Mouse (Mus musculus) intestine, embryonic 14.5 days (tissue): ENCODE measurements at regions not wholly inside any gene's neighbourhood (a gene's known extent, or its start where the extent isn't known, plus 50 kb on each side); places are given as distances from the start of the nearest gene placed in this dataset.

Experiments
- ATAC-seq: fragments of 200-750 bp; cut with Nextera tagmentation; replicated peaks from 2 replicates; pipeline ENCODE4 v1.8.0; 2017; ENCODE audit warnings: low read depth, moderate number of reproducible peaks, moderate TSS enrichment, moderate library complexity; ENCODE audit not compliant: low FRiP score, low TSS enrichment
- DNase-seq: peaks from one replicate; pipeline ENCODE4 v3.0.0-alpha.2; 2018; ENCODE audit warnings: low spot score
- H3K27ac ChIP-seq: fragments of 300-500 bp; sonication (generic); 2 replicates; pipeline ENCODE4 v1.5.1; 2014; ENCODE audit warnings: low read depth, mild to moderate bottlenecking, control low read depth
- H3K27me3 ChIP-seq: fragments of 300-500 bp; sonication (generic); replicated peaks from 2 replicates; pipeline ENCODE4 v1.6.1; 2014; ENCODE audit warnings: low read length, control low read depth; ENCODE audit not compliant: control insufficient read depth, insufficient read depth
- H3K36me3 ChIP-seq: fragments of 300-500 bp; sonication (generic); 2 replicates; pipeline ENCODE4 v1.6.1; 2014; ENCODE audit warnings: low read length, control low read depth; ENCODE audit not compliant: control insufficient read depth, insufficient read depth
- H3K4me1 ChIP-seq: fragments of 300-500 bp; sonication (generic); replicated peaks from 2 replicates; pipeline ENCODE4 v1.6.1; 2014; ENCODE audit warnings: low read length, control low read depth, mixed read lengths; ENCODE audit not compliant: control insufficient read depth, insufficient read depth
- H3K4me2 ChIP-seq: fragments of 300-500 bp; sonication (generic); 2 replicates; pipeline ENCODE4 v1.6.1; 2014; ENCODE audit warnings: low read length
- H3K4me3 ChIP-seq: fragments of 300-500 bp; sonication (generic); 2 replicates; pipeline ENCODE4 v1.5.1; 2014; ENCODE audit warnings: low read depth, low read length, control low read depth, mixed read lengths
- H3K9ac ChIP-seq: fragments of 300-500 bp; sonication (generic); 2 replicates; pipeline ENCODE4 v1.6.1; 2014; ENCODE audit warnings: mild to moderate bottlenecking, low read length
- H3K9me3 ChIP-seq: fragments of 300-500 bp; sonication (generic); 2 replicates; pipeline ENCODE4 v1.6.1; 2016; ENCODE audit warnings: low read length, control low read depth; ENCODE audit not compliant: control insufficient read depth
- WGBS: fragments of 180-500 bp; shearing (Covaris S2); extraction: QIAGEN DNeasy Blood & Tissue Kit; methylation state at CpG from one replicate; pipeline ENCODE4 v1.1.7; 2014; 5-methylcytosine and 5-hydroxymethylcytosine counted together

DNA sequence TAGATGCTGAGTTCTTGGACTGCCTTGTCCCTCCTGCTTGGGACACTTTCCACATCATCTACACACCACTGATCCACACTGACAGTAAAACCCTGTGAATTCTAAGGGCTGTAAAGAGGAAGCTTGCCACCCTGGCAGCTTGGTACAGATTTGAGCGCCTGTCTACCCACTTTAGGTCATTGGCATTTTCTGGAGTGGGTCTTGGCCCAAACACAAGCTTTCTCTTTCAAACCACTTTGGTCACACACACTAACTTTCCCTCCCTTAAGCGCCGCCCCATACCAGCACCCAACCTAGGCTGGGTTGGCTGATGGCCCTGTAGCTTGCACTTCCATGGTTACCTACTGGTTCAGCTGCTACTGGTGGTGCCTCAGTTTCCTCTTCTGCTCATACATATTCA, 55.6 kb upstream of the Fam180a start:
- H3K36me3 ChIP-seq: no peaks in the 10 kb centered on the region
- 83% methylated on average over 3 of the region's 3 CpGs for WGBS
- ATAC-seq (no peak), DNase-seq (no peak)
- H3K9me3 ChIP-seq: no peaks in the 10 kb centered on the region
- no peak overlapping the region for H3K4me3 ChIP-seq
- H3K4me1 ChIP-seq: peaks cover 4% of the 10 kb centered on the region; the same call in 1 of the 2 replicates
- no peak overlapping the region for H3K4me2 ChIP-seq
- no peak overlapping the region for H3K27ac ChIP-seq
- no peaks in the 10 kb centered on the region for H3K27me3 ChIP-seq
- no peak overlapping the region for H3K9ac ChIP-seq

DNA sequence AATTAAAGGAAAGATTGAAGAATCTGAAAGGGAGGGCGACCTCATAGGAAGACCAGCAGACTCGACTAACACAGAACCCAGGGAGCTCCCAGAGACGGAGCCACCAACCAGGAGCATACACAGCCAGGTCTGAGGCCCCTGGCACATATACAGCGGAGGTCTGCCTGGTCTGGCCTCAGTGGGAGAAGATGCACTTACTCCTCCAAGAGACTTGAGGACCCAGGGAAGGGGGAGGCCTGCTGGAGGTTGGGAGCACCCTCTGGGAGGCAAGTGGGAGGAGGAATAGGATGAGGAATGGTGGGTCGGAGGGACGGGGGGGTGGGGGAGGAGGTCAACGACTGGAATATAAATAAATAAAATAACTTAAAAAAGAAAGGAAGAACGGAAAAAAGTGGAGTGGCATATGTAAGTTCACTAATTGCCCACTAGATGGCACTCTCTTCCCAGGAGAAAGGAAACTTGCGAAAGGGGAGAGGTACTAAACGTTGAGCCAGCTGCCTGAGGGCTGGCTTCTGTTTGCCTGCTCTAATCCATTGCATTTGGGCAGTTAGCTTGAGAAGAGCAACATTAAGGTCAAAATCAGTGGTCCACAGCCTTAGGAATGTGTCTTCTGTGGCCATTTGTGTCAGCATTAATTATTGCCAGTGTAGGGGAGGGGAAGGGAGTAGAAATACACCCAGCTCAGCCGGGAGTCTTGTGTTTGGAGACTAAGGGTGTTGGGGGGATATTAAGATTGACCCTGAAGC, 55.0 kb upstream of the Fam180a start:
- ATAC-seq: peak; percentile 65
- H3K9ac ChIP-seq: peak overlapping the region; percentile 20; the same call in 1 of the 2 replicates

DNA sequence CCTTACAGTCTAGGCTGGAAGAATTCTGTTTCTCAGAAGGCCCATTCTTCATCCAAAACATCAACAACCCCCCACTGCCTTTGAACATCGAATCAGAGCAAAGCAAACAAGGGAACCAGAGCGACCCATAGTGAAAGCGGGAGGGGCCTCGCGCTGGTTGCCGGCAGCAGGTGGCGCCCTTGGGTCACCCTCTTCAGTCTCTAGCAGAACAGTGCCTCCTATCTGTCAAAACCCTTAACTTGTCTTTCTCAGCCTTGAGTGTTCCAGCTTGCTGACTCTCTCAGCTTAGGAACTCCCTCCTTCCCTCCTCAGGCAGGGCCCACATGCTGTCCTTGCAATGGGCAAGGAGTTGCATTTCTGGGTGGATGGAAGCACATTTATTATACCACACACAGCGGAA, 53.9 kb upstream of the Fam180a start:
- Histone ChIP-seq H3K27ac (no peak overlapping the region), H3K4me2 (no peak overlapping the region; the same call in 1 of the 2 replicates), H3K36me3 (no peaks in the 10 kb centered on the region), H3K27me3 (no peaks in the 10 kb centered on the region), H3K4me1 (peaks cover 4% of the 10 kb centered on the region; the same call in 1 of the 2 replicates), H3K9ac (no peak overlapping the region), H3K4me3 (no peak overlapping the region), H3K9me3 (no peaks in the 10 kb centered on the region)
- ATAC-seq (peak; percentile 45; the same call in 1 of the 2 replicates), DNase-seq (peak; percentile 84)
- WGBS: 17% methylated on average over 8 of the region's 8 CpGs

More for the DNA sequence above, 55.0 kb upstream of the Fam180a start:
- peak; percentile 66 for DNase-seq
- H3K9me3 ChIP-seq: no peaks in the 10 kb centered on the region
- no peak overlapping the region for H3K27ac ChIP-seq
- H3K4me1 ChIP-seq: peaks cover 4% of the 10 kb centered on the region; the same call in 1 of the 2 replicates
- peak overlapping the region; percentile 45 for H3K4me2 ChIP-seq
- no peaks in the 10 kb centered on the region for H3K36me3 ChIP-seq
- WGBS: 16% methylated on average over 11 of the region's 11 CpGs
- H3K4me3 ChIP-seq: peak overlapping the region; percentile 17; the same call in 1 of the 2 replicates
- H3K27me3 ChIP-seq: no peaks in the 10 kb centered on the region

DNA sequence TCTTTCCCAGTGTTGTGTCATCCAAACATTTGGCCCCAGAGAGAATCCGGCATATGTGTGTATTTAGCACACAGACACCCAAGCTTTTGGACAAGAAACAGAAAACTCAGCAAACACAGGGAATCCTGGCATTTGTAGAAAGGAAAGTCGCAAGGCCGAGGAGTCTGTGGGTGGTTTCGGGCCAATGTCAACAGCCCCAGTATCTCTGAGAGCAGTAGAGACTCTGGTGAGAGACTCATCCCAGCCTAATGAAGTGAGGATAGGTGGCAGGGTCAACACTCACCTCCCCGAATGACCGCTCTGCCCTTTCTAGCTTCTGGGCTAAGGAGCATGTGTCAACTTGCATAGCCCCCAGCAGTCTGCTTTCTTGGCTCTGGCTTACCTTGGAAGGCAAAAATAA, 52.9 kb upstream of the Fam180a start:
- Histone ChIP-seq H3K27ac (no peak overlapping the region), H3K4me2 (no peak overlapping the region), H3K4me3 (no peak overlapping the region), H3K36me3 (no peaks in the 10 kb centered on the region), H3K9ac (no peak overlapping the region), H3K27me3 (no peaks in the 10 kb centered on the region), H3K4me1 (peaks cover 4% of the 10 kb centered on the region; the same call in 1 of the 2 replicates), H3K9me3 (no peaks in the 10 kb centered on the region)
- ATAC-seq (no peak), DNase-seq (no peak)
- WGBS: 90% methylated on average over 6 of the region's 6 CpGs

DNA sequence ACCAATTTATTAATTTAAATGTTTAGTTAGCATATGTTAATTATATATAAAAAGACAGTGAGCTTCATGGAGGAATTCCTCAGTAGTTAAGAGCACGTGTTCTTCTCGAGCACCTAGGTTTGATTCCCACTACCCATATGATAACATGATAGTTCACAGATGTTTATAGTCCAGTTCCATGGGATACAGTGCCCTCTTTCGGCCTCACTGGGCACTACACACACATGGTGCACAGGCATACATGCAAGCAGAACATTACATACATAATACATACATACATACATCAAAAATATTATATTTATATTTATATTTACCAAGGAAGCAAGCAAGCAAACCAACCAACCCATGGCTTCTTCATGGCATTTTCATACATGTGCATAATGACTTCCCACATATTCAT, 51.6 kb upstream of the Fam180a start:
- Histone ChIP-seq H3K4me1 (peaks cover 4% of the 10 kb centered on the region; the same call in 1 of the 2 replicates), H3K27ac (no peak overlapping the region), H3K9ac (no peak overlapping the region), H3K36me3 (no peaks in the 10 kb centered on the region), H3K9me3 (no peaks in the 10 kb centered on the region), H3K27me3 (no peaks in the 10 kb centered on the region), H3K4me2 (no peak overlapping the region), H3K4me3 (no peak overlapping the region)
- ATAC-seq: no peak
- WGBS: 95% methylated on average over 3 of the region's 3 CpGs
- DNase-seq: no peak

DNA sequence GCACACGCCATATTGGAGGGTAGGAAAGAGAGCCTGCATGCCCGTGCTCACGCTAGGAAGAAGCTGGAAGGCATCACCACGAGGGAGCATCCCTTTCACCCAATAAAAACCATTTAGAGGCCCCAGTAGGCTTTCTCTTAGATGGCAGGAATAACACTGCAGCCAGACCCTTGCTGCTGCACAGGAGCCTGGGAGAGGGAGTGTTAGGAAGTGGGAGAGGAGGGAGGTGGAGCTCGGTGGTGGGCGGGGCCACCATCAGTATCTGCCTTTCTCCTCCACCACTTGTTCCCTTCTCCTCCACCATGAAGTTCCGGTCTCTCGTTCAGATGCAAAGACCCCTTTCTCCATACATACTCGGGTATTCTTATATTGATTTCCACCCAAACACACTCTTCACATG, 50.6 kb upstream of the Fam180a start:
- Histone ChIP-seq H3K4me1 (peaks cover 4% of the 10 kb centered on the region; the same call in 1 of the 2 replicates), H3K4me3 (no peak overlapping the region), H3K36me3 (no peaks in the 10 kb centered on the region), H3K27me3 (no peaks in the 10 kb centered on the region), H3K9ac (no peak overlapping the region), H3K9me3 (no peaks in the 10 kb centered on the region), H3K4me2 (no peak overlapping the region), H3K27ac (no peak overlapping the region)
- WGBS: 75% methylated on average over 9 of the region's 9 CpGs
- DNase-seq (no peak), ATAC-seq (no peak)
